Mouse (Mus musculus) cerebellum, postnatal 10 days (tissue): Measurements from ENCODE around the gene N4bp2l1.

Source experiments
- DNase-seq, 2 experiments: peaks; one replicate each; pipeline ENCODE4 v3.0.0; 2021; ENCODE audit warnings: mixed read lengths in 2 of 2

The N4bp2l1 gene

GRCm38 (mm10) chr5:150561783-150562182 is 35.2 kb downstream of the N4bp2l1 start:
- DNase-seq = no peak

GRCm38 (mm10) chr5:150561376-150561775 is 35.6 kb downstream of the N4bp2l1 start:
- DNase-seq = no peak

GRCm38 (mm10) chr5:150560851-150561250 is 36.1 kb downstream of the N4bp2l1 start:
- no peak for DNase-seq

GRCm38 (mm10) chr5:150559519-150560103 is 37.4 kb downstream of the N4bp2l1 start:
- DNase-seq = no peak

- no peak for DNase-seq
Measured at GRCm38 (mm10) chr5:150551637-150552036, 45.4 kb downstream of the N4bp2l1 start.

- DNase-seq = no peak
Measured at GRCm38 (mm10) chr5:150543184-150543583, 53.8 kb downstream of the N4bp2l1 start.

GRCm38 (mm10) chr5:150541302-150541701 is 55.7 kb downstream of the N4bp2l1 start:
- no peak for DNase-seq

GRCm38 (mm10) chr5:150525239-150525638 is 71.7 kb downstream of the N4bp2l1 start:
- no peak for DNase-seq

GRCm38 (mm10) chr5:150522867-150523234 is 74.1 kb downstream of the N4bp2l1 start:
- DNase-seq = no peak

- DNase-seq = peak; percentile 97 to 98
Measured at GRCm38 (mm10) chr5:150521937-150522866, 74.8 kb downstream of the N4bp2l1 start, which contains the start of gene Brca2. TSS of gene Brca2 (plus strand) at chr5:150522630.
